In the genomic region with DNA sequence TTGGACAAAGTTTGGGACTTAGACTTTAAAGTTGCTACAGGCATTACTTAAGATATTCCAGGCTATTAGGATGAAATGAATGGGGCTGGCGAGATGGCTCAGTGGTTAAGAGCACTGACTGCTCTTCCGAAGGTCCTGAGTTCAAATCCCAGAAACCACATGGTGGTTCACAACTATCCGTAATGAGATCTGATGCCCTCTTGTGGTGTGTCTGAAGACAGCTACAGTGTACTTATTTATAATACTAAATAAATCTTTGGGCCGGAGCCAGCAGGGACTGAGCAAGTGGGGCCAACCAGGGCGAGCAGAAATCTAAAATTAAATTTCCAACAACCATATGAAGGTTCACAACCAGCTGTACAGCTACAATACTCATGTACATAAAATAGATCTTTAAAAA, we compare ENCODE assay signal across 10 mouse cellular contexts. TPM values are rescaled to one million over a fixed set of nuclear protein-coding genes. Genes with fewer than 3 reads are reported as not detected.
"Had no signal": no experiment of that assay in that cellular context is flagged by ENCODE, and none has a peak within 500 bp of the region (broad histone marks: within the 10 kb centered on the region; RNA-seq: fewer than 3 reads in every experiment).

No protein-coding gene starts in this region.

RNA-seq across cellular contexts. Expression of a gene that starts 15.5 kb away (rescaled TPM):
- polyA plus RNA-seq: liver, embryonic 13.5 days; liver, embryonic 15.5 days; lung, embryonic 15.5 days; macrophage; midbrain, embryonic 11.5 days; midbrain, embryonic 13.5 days; myocyte; neural tube, embryonic 13.5 days; neural tube, embryonic 15.5 days; urinary bladder, adult 2 months had no signal
